Mouse (Mus musculus) left cerebral cortex, adult 18-20 months (tissue): ENCODE results near the gene Kcnb1. TPM values are rescaled to one million over a fixed set of nuclear protein-coding genes. Genes with fewer than 3 reads are reported as not detected.

Experiments used
- DNase-seq, 2 experiments: peaks; one replicate each; pipeline ENCODE4 v3.0.0; 2021 to 2022; ENCODE audit warnings: low spot score in 2 of 2, mixed read lengths in 1 of 2
- long read RNA-seq, 2 experiments: library from polyadenylated mRNA; stranded (forward); transcript quantifications; one replicate each; pipeline ENCODE4 v2.0.0; 2021
- total RNA-seq, 2 experiments: library from RNA; stranded (reverse); gene quantifications; 2 replicates each; pipeline ENCODE4 v1.2.3; 2021

Kcnb1 gene
- 100 to 1,000 TPM; 197 to 205 TPM for total RNA-seq
- long read RNA-seq, experiment 1, full-length matches to known transcripts, result 47 of 136 reads
- long read RNA-seq, experiment 1, partial matches to known transcripts, result 3 of 136 reads
- long read RNA-seq, experiment 1, other reads (novel, unspliced or antisense), result 86 of 136 reads
- long read RNA-seq, experiment 2, full-length matches to known transcripts, result 23 of 79 reads
- long read RNA-seq, experiment 2, partial matches to known transcripts, result 0 of 79 reads
- long read RNA-seq, experiment 2, other reads (novel, unspliced or antisense), result 56 of 79 reads

- DNase-seq, result peak; percentile 81 to 86
Observed at GRCm38 (mm10) chr2:167190076-167190399, at the start of gene Kcnb1. Gene Kcnb1, minus strand, starts transcription at chr2:167190155.

GRCm38 (mm10) chr2:167239262-167239661, 49.3 kb upstream of the Kcnb1 start:
- no peak for DNase-seq

GRCm38 (mm10) chr2:167237224-167237623, 47.3 kb upstream of the Kcnb1 start:
- no peak for DNase-seq

GRCm38 (mm10) chr2:167236174-167236573, 46.2 kb upstream of the Kcnb1 start:
- no peak for DNase-seq

GRCm38 (mm10) chr2:167235338-167236018, 45.5 kb upstream of the Kcnb1 start:
- no peak for DNase-seq

- no peak for DNase-seq
Observed at GRCm38 (mm10) chr2:167233771-167234170, 43.8 kb upstream of the Kcnb1 start.

GRCm38 (mm10) chr2:167233009-167233335, 43.0 kb upstream of the Kcnb1 start:
- no peak for DNase-seq

GRCm38 (mm10) chr2:167232132-167233008, 42.4 kb upstream of the Kcnb1 start:
- DNase-seq, result no peak

GRCm38 (mm10) chr2:167230554-167230953, 40.6 kb upstream of the Kcnb1 start:
- DNase-seq, result no peak

GRCm38 (mm10) chr2:167224937-167225336, 35.0 kb upstream of the Kcnb1 start:
- no peak for DNase-seq

- no peak for DNase-seq
Observed at GRCm38 (mm10) chr2:167224194-167224593, 34.2 kb upstream of the Kcnb1 start.

- peak; percentile 62 to 70 for DNase-seq
Observed at GRCm38 (mm10) chr2:167222152-167222551, 32.2 kb upstream of the Kcnb1 start.

GRCm38 (mm10) chr2:167221159-167221845, 31.3 kb upstream of the Kcnb1 start:
- no peak for DNase-seq

- DNase-seq, result no peak
Observed at GRCm38 (mm10) chr2:167220736-167221135, 30.8 kb upstream of the Kcnb1 start.

GRCm38 (mm10) chr2:167219154-167219775, 29.3 kb upstream of the Kcnb1 start:
- DNase-seq, result peak; percentile 91 to 94

- no peak for DNase-seq
Observed at GRCm38 (mm10) chr2:167213666-167214065, 23.7 kb upstream of the Kcnb1 start.

GRCm38 (mm10) chr2:167213076-167213475, 23.1 kb upstream of the Kcnb1 start:
- no peak for DNase-seq

GRCm38 (mm10) chr2:167212551-167212950, 22.6 kb upstream of the Kcnb1 start:
- DNase-seq, result no peak

- no peak for DNase-seq
Observed at GRCm38 (mm10) chr2:167212089-167212488, 22.1 kb upstream of the Kcnb1 start.

- DNase-seq, result no peak
Observed at GRCm38 (mm10) chr2:167209900-167210299, 19.9 kb upstream of the Kcnb1 start.

- DNase-seq, result no peak
Observed at GRCm38 (mm10) chr2:167208984-167209383, 19.0 kb upstream of the Kcnb1 start.
